Mouse (Mus musculus) kidney, postnatal 10 days (tissue): ENCODE measurements around the gene Krt26.

Experiments used
- DNase-seq: peaks from one replicate; pipeline ENCODE4 v3.0.0; 2021; ENCODE audit warnings: mixed read lengths

Gene Krt26

GRCm38 (mm10) chr11:99284011-99284410, 53.8 kb downstream of the Krt26 start:
- DNase-seq = no peak

DNA sequence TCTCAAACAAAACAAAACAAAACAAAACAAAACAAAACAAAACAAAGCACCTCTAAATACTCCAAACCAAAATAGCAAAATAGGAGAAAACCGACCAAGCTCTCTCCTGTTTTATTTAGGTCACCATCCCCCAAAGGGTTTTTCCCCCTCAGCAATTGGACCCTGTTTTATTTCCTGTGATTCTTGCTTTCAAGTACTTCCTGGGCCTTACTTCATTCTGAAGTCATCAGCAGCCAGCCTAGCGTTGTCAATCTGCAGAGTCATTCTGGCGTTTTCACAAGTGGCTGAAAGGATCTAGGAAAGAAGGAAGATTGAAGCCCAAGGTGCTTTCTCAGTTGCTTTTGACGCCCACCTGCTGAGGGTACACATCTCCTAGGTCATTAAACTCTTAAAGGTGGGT, 54.4 kb downstream of the Krt26 start:
- no peak for DNase-seq

DNA sequence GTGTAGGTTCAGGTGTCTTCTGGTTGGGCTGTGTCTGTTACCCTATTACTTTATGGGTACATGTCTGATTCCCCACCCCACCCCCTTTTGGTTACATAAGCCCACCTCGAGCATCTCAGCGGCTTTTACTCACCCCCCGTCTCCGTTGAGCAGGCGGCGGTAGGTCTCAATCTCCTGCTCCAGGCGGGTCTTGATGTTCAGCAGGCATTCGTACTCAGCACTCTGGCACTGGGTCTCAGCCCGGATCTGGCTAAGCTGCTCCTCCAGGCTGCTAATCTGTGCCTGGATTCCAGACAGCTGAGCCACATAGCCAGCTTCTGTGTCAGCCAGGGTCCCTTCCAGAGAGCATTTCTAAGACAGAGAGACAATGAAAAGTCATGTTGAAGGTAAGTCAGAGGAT, 56.6 kb downstream of the Krt26 start:
- no peak for DNase-seq

- DNase-seq = no peak
These were observed 57.8 kb downstream of the Krt26 start for GRCm38 (mm10) chr11:99279986-99280385.
